Mouse (Mus musculus): Measurements from ENCODE around the gene Ntn4. TPM values are rescaled to one million over a fixed set of nuclear protein-coding genes. Genes with fewer than 3 reads are reported as not detected.

Ntn4 gene
- polyA plus RNA-seq, 2 experiments from 2014 or later, result 0.24 to 1.4 TPM

GRCm38 (mm10) chr10:93641821-93642746, 1.6 kb downstream of the Ntn4 start:
- ATAC-seq, result no peak

- ATAC-seq, result no peak
Observed at GRCm38 (mm10) chr10:93642897-93643296, 2.4 kb downstream of the Ntn4 start.

- no peak for ATAC-seq
Observed at GRCm38 (mm10) chr10:93644451-93644941, 4.0 kb downstream of the Ntn4 start.

DNA sequence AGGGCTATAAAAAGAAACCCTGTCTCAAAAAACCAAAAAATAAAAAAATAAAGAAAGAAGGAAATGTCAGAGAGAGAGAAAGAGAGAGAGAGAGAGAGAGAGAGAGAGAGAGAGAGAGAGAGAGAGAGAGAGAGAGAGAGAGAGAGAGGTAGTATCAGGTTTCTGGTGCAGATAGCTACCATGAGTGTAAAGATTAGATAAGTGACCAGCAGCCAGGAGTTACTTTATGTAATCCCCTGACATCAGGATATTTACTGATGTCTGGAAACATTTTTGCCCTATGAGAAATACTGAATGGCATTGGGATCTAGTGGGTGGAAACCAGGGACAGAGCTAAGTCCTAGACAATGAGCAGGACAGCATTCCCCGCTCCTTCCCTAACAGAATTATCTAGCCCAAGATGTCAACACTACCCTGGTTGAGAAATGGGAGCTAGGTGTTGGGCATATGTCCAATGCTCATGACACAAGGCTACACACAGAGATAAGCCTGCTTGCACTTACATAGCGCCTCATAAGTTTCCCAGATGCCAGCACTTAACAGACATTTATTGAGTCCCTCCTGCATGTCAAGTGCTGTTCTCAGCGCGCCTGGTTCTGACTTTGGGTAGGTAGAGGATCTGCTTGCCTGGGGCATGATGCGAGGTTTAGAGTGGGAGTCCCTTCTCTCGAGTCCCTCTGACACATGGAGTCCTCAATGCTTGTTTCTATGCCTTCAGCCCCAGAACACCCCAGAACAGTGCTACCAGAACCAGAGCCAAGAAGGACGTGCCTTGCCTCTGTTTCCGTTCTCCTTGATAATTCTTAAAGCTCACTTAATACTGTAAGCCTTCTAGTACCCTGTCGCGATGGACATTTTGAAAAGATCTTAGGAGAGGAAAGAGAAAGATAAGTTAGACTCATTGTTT, 7.4 kb downstream of the Ntn4 start:
- ATAC-seq, result no peak

DNA sequence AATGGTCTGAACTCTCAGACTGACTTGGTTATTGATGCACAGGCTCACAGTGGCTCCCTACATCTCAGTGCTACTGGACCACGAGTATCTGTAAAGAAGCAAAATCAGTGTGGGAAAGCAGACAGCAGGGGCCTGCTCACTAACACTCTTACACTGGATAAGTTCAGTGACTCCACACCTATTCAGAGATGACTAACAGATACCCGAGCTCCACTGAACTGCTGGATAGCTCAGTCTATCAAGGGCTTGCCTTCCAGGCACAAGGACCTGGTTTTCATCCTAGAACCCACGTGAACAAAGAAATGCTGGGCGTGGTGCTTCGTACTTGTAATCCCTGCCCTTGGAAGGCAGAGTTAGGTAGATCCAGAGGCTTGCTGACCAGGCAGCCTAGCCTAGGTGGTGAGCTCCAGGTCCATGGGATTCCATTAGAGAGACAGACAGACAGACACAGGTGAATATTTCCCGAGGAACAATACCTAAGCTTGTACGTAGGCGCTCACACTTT, 8.2 kb downstream of the Ntn4 start:
- no peak for ATAC-seq

DNA sequence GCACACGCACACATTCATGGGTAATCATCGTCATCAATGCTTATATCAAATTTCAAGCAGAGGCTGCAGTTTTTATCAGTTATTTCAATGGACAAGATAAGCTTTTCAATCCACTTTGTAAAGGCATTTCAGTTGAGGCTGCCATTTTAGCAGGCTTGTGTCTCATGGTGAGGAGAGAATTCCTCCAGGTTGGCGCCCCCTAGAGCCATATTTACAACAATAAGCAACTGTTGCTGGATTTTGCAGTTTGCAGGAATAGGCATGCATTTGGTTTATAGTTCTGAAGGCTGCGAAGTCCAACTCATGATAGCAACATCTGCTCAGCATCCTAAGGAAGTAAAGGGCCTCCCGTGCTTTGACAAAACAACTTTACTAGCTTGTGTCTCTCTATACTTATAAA, 8.6 kb downstream of the Ntn4 start:
- no peak for ATAC-seq

DNA sequence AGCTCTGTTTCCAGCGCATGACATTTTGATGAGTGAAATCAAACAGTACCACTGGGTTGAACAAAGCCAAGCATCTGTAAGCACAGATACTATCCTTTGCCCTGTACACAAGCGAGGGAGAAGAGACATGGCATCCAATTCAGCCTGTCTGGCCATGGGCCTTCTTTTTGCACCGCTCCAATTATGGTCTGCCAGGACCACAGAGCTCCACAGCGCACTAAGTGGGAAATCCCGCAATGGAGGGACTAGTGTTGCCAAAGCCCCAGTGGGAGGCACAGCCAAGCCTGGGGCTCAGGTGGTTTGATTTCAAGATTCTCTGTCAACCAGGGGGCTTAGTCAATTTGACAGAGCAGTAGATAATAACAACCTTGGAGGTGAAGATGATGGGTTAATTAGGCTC, 9.1 kb downstream of the Ntn4 start:
- no peak for ATAC-seq

- no peak for ATAC-seq
Observed at GRCm38 (mm10) chr10:93653322-93653721, 12.8 kb downstream of the Ntn4 start.

DNA sequence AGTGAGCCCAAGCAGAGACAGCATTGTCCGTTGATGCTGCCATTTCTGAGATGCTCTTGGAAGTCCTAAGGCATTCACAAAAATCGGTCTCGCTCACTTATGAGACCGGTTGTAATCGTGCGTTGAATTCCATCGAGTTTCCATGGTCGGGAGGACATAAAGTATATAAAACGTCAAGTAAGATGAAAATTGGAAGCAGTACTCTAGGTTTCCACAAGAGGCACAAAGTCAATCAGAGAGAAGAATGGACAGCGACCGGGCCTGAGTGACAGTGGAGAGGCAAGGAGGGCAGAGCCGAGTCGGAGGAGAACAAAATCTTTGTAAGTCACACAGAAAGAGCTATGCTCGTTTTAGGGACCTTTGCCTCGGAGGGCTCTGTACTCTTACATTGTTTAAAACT, 14.9 kb downstream of the Ntn4 start:
- ATAC-seq, result no peak

- ATAC-seq, result no peak
Observed at GRCm38 (mm10) chr10:93659792-93660191, 19.3 kb downstream of the Ntn4 start.

- ATAC-seq, result no peak
Observed at GRCm38 (mm10) chr10:93661348-93661991, 21.0 kb downstream of the Ntn4 start.

DNA sequence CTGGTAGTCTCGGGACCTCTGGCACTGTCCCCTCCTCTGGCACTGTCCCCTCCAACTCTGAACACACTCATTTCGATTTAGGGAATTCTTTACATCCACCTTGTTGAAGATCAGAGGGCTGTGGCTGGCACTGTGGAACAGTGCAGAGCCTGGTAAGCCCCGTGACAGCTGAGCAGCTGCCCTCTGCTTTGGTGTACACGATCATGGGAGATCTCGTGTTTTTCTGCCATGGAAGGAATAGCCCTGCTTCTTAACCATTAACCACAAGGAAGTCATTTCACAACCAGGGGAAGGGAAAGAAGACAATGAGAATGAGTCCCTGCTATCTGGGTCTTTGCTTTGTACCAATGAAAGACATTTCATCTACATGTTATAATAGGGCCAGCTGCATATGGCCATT, 21.5 kb downstream of the Ntn4 start:
- no peak for ATAC-seq

DNA sequence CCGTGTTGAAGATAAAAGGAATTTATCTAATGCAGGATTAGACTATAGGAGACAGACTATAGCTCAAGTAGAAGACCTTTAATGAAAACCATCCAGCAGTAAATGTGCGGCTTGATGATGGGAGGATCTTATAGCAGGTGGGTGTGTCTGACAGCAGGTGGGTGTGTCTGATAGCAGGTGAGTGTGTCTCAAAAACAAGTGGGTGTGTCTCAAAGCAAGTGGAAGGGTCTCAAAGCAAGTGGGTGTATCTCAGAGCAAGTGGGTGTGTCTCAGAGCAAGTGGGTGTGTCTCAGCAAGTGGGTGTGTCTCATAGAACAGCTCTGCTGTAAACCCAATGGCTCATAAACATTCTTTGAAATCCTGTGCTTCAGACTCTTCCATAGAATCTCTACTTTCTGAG, 25.7 kb downstream of the Ntn4 start:
- ATAC-seq, result no peak

DNA sequence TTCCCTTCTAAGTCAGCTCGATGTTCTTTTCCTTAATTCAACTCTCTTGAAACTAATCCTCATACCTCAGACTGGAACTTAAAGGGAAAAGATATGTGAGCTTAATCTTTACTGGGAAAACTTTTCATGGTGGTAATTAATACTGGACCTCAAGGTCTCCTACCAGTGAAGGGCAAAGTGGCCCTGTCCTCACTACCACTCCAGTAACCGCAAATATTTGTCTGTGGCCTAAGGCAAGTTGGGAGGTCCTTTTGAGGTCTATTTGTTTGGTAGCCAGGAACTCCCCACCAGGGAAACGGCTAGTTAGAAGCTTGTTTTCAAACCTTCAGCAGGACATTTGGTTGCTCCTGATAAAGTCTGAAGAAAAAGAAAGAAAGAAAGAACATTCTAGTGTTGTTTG, 26.5 kb downstream of the Ntn4 start:
- ATAC-seq, result no peak

DNA sequence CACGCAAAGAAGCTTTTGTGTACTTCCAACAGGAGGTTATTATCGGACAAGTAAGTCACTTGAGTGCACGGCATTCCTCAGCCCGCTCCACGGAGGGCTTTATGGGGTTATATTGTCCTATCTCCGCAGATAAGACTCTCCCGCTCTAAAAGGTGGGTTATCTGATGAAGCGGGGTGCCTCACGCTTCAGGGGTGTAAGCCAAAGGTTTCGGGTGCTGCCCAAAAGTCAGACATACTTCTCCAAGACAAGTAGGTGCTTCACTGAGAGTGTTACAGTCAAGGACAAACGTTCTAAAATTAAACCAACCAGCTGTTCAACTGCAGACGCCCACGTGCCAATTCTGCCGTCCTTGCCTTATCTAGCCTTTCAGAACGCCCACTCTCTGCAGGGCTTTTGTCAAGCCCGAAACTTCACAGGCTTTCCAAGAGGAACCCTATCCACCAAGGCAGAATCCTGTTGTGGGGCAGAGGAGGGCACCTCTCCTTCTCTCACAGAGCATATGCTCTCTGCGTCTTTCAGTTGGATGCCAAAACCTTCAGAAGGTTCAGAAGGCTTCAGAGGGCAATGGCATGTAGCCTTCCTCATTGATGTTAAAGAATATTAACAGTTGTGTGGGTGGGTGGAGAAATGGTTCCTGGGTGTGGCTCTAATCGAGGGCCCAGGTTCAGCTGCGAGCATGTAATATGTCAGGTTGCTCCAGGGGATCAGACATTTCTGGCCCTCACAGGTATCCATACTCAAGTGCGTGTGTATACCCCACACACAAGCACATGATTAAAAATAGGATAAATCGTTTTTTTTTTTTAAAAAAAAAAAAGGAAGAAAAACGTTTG, 32.4 kb downstream of the Ntn4 start:
- ATAC-seq, result peak; percentile 36

GRCm38 (mm10) chr10:93679191-93680007, 38.9 kb downstream of the Ntn4 start:
- peak; percentile 40 for ATAC-seq

DNA sequence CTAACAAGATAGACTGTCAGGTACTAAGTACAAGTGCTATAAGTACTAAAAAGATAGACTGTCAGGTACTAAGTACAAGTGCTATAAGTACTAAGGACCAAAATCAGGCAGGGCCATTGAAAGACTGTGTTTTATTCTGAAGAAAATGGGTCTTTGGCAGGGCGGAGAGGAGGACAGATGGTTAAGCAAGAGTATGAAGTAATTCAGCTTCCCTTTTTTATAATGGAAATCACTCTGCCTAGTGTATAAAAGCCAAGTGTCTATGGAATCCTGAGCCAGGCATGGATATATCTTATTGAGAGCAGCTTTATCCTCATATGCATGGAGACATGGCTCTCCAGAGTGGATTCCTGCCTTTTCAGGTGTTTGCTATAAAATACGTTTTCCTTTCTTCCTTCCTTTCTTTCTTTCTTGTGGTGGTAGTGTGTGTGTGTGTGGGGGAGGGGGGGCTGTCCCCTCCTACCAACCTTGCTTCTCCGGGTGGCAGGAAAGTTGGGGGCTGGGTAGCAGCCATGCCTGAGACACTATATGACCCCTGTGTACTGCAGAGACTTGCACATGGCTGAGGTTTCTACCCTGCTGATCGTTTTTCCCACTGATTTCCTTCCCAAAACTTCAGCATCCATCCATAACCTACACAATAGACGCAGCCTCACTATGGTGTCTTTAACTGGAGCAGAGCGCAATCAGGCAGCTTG, 40.3 kb downstream of the Ntn4 start:
- no peak for ATAC-seq

DNA sequence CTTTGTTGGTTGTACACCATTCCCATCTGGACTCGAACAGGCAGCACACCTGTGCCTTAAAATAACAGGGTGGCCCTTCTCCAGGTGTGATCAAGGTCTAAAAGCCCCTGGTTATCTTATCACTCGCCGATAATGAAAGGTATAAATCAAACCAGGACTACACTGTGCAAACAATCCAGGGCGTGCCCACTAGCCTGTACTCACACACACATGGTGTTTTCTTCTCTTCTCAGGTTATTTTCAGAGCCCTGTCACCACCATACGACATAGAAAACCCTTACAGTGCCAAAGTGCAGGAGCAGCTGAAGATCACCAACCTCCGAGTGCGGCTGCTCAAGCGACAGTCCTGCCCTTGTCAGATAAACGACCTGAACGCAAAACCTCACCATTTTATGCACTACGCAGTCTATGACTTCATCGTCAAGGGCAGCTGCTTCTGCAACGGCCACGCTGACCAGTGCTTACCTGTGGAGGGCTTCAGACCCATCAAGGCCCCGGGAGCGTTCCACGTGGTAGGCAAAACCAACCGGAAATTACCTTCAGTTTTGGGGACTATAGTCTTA, 41.8 kb downstream of the Ntn4 start:
- no peak for ATAC-seq

GRCm38 (mm10) chr10:93683185-93683584, 42.7 kb downstream of the Ntn4 start:
- ATAC-seq, result no peak

- ATAC-seq, result no peak
Observed at GRCm38 (mm10) chr10:93683896-93684295, 43.4 kb downstream of the Ntn4 start.

Data from activated CD4-positive, CD25-positive, alpha-beta regulatory T cell, adult 4 months (primary cell).